Mouse (Mus musculus) limb, embryonic 14.5 days (tissue): ENCODE measurements at regions not wholly inside any gene's neighbourhood (a gene's known extent, or its start where the extent isn't known, plus 50 kb on each side); places are given as distances from the start of the nearest gene placed in this dataset.

Source experiments
- ATAC-seq: fragments of 200-750 bp; cut with Nextera tagmentation; 2 replicates; pipeline ENCODE4 v1.8.0; 2017; ENCODE audit warnings: low read depth, moderate number of reproducible peaks, moderate TSS enrichment; ENCODE audit not compliant: low FRiP score
- DNase-seq: peaks from one replicate; pipeline ENCODE4 v3.0.0-alpha.2; 2015; ENCODE audit warnings: low spot score
- H3K27ac ChIP-seq: fragments of 300-500 bp; sonication (generic); replicated peaks from 2 replicates; pipeline ENCODE4 v1.5.1; 2014; ENCODE audit warnings: low read depth, mild to moderate bottlenecking, low read length, moderate library complexity, mixed read lengths
- H3K27me3 ChIP-seq: fragments of 300-500 bp; sonication (generic); 2 replicates; pipeline ENCODE4 v1.6.1; 2014; ENCODE audit warnings: low read length, mixed read lengths; ENCODE audit not compliant: control insufficient read depth, insufficient read depth
- H3K36me3 ChIP-seq: fragments of 300-500 bp; sonication (generic); 2 replicates; pipeline ENCODE4 v1.6.1; 2014; ENCODE audit warnings: mild to moderate bottlenecking, low read length, moderate library complexity, mixed read lengths; ENCODE audit not compliant: control insufficient read depth, insufficient read depth
- H3K4me1 ChIP-seq: fragments of 300-500 bp; sonication (generic); 2 replicates; pipeline ENCODE4 v1.6.1; 2014; ENCODE audit warnings: antibody characterized with exemption, low read length, mixed read lengths; ENCODE audit not compliant: control insufficient read depth, insufficient read depth
- H3K4me2 ChIP-seq: fragments of 300-500 bp; sonication (generic); replicated peaks from 2 replicates; pipeline ENCODE4 v1.6.1; 2014; ENCODE audit warnings: low read depth, mild to moderate bottlenecking, low read length, moderate library complexity; ENCODE audit not compliant: severe bottlenecking
- H3K4me3 ChIP-seq: fragments of 300-500 bp; sonication (generic); replicated peaks from 2 replicates; pipeline ENCODE4 v1.5.1; 2014; ENCODE audit warnings: low read length
- H3K9ac ChIP-seq: fragments of 300-500 bp; sonication (generic); 2 replicates; pipeline ENCODE4 v1.6.1; 2014; ENCODE audit warnings: mild to moderate bottlenecking, low read depth, low read length, moderate library complexity; ENCODE audit not compliant: severe bottlenecking
- H3K9me3 ChIP-seq: fragments of 300-500 bp; sonication (generic); 2 replicates; pipeline ENCODE4 v1.6.1; 2016; ENCODE audit warnings: low read length; ENCODE audit not compliant: control insufficient read depth
- POLR2A ChIP-seq: fragments of 200-500 bp; IDR thresholded peaks from 2 replicates; pipeline ENCODE4 v1.8.0; 2012; ENCODE audit warnings: inconsistent platforms, mild to moderate bottlenecking, moderate library complexity, borderline replicate concordance; ENCODE audit not compliant: insufficient read depth, insufficient read length; ENCODE audit errors: extremely low read depth
- WGBS: fragments of 180-500 bp; shearing (Covaris S2); extraction: QIAGEN DNeasy Blood & Tissue Kit; methylation state at CpG from one replicate; pipeline ENCODE4 v1.1.7; 2014; 5-methylcytosine and 5-hydroxymethylcytosine counted together

DNA sequence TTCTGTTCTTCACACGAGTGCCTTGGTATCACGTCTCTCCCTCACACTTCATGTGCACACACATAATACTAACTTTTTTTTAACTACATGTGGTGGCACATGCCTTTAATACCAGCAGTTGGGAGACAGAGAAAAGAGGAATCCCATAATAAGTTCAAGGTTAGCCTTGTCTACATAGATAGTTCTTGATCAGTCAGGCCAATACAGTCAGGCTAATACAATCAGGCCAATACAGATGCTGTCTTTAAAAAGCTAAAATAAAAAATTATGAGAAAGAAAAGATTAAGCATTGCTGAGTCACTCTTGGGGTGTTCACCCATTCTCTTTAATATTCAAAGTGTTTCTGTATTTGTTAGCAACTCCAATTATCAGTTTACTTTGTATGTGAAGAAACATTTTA, 61.3 kb upstream of the Podxl start:
- Histone ChIP-seq H3K27me3 (no peaks in the 10 kb centered on the region), H3K27ac (no peak overlapping the region), H3K4me3 (no peak overlapping the region), H3K36me3 (no peaks in the 10 kb centered on the region), H3K9ac (no peak overlapping the region), H3K9me3 (no peaks in the 10 kb centered on the region), H3K4me1 (no peaks in the 10 kb centered on the region), H3K4me2 (no peak overlapping the region)
- TF ChIP-seq POLR2A, result no peak
- 74% methylated on average over 2 of the region's 2 CpGs for WGBS
- ATAC-seq (no peak), DNase-seq (no peak)

DNA sequence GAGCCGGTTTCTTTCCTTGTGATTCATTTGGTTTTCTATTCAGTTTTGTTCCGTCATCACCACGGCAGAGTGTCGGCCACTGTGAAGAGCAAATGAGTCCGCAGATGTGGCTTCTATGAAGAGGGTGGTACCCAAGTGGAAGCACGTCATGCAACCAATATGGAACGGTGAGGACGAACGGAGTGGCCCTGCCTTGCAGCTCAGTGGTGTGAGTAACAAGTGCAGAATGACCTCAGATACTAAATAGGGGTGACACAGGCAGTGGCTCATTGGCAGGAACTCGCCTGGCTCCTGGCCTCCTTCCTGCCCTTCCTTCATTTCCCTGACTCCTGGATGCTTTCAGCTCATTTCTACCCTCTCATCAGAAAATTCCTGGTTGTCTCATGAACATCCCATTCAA, 60.6 kb upstream of the Podxl start:
- 83% methylated on average over 10 of the region's 10 CpGs for WGBS
- TF ChIP-seq POLR2A, result no peak
- no peaks in the 10 kb centered on the region for H3K4me1 ChIP-seq
- no peak overlapping the region for H3K4me2 ChIP-seq
- no peak overlapping the region for H3K27ac ChIP-seq
- ATAC-seq (no peak), DNase-seq (no peak)
- no peaks in the 10 kb centered on the region for H3K9me3 ChIP-seq
- no peak overlapping the region for H3K4me3 ChIP-seq
- no peak overlapping the region for H3K9ac ChIP-seq
- no peaks in the 10 kb centered on the region for H3K27me3 ChIP-seq
- H3K36me3 ChIP-seq, result no peaks in the 10 kb centered on the region

DNA sequence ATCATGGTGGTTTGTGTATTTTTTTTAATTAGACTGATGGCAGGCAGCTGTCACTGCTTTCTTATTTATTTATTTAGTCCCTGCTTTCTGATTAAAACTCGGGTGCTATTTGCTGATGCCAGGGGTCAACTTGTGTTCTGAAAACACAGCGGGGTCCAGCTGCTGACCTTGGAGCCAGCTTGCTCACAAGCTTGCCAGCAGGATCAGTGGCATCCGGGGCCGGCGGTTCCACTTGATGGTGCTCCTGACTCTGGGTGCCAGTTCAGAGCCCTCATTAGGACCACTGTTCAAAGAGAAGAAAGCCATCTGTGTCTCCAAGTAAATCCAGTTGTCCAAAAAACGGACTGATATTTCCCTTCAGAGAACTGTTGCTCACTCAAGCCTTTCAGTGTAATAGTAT, 57.2 kb upstream of the Podxl start:
- no peak for TF ChIP-seq POLR2A
- no peaks in the 10 kb centered on the region for H3K9me3 ChIP-seq
- DNase-seq (no peak), ATAC-seq (no peak)
- H3K9ac ChIP-seq, result no peak overlapping the region
- 71% methylated on average over 6 of the region's 6 CpGs for WGBS
- H3K4me1 ChIP-seq, result no peaks in the 10 kb centered on the region
- H3K27me3 ChIP-seq, result no peaks in the 10 kb centered on the region
- no peak overlapping the region for H3K4me3 ChIP-seq
- no peak overlapping the region for H3K27ac ChIP-seq
- H3K36me3 ChIP-seq, result no peaks in the 10 kb centered on the region
- H3K4me2 ChIP-seq, result no peak overlapping the region

DNA sequence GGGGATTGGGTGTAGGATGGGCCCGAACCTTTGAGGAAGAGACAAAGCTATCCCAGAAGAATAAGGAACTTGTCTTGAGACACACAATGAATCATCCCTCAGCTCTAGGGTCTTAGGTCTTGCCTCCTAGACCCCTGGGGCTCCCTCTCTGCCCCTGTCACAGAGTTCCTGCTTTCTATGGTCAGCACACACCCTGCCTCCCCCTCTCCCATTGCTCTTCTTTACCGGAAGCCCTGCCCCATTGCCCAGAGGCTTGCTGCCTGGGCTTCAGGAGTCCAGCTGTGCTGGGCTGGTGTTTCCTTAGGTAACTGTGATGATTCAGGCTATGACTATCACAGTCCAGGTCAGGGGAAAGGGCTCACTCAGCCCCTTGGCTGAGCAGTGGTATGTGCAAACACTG, 55.1 kb upstream of the Podxl start:
- no peaks in the 10 kb centered on the region for H3K4me1 ChIP-seq
- H3K4me2 ChIP-seq, result no peak overlapping the region
- ATAC-seq, result no peak
- H3K27me3 ChIP-seq, result no peaks in the 10 kb centered on the region
- H3K9ac ChIP-seq, result no peak overlapping the region
- H3K4me3 ChIP-seq, result no peak overlapping the region
- no peak for TF ChIP-seq POLR2A
- H3K27ac ChIP-seq, result no peak overlapping the region
- no peaks in the 10 kb centered on the region for H3K9me3 ChIP-seq
- 72% methylated on average over 2 of the region's 2 CpGs for WGBS
- no peak for DNase-seq
- no peaks in the 10 kb centered on the region for H3K36me3 ChIP-seq

DNA sequence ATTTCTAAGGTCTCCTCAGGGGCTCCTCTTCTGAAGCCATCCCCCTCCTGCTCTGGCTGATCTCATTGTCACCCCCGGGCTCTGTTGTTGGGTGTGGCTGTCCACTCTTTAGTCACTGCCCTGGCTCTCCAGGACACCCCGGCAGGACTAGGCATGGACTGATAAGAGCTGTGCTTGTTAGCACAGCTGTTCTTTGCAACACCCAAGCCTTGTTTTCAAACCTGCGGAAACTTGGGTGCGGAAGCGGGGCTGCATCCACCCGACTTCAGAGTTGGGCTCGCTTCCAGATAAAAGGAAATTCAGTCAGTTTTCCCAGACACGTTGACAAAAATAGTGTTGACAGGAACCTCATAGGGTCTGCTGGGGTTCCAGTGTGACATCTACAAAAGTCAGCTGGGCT, 53.6 kb upstream of the Podxl start:
- Histone ChIP-seq H3K27ac (no peak overlapping the region), H3K4me1 (no peaks in the 10 kb centered on the region), H3K4me2 (no peak overlapping the region), H3K27me3 (no peaks in the 10 kb centered on the region), H3K36me3 (no peaks in the 10 kb centered on the region), H3K9me3 (no peaks in the 10 kb centered on the region), H3K9ac (no peak overlapping the region), H3K4me3 (no peak overlapping the region)
- TF ChIP-seq POLR2A, result no peak
- DNase-seq (no peak), ATAC-seq (no peak)
- WGBS, result 78% methylated on average over 8 of the region's 8 CpGs

DNA sequence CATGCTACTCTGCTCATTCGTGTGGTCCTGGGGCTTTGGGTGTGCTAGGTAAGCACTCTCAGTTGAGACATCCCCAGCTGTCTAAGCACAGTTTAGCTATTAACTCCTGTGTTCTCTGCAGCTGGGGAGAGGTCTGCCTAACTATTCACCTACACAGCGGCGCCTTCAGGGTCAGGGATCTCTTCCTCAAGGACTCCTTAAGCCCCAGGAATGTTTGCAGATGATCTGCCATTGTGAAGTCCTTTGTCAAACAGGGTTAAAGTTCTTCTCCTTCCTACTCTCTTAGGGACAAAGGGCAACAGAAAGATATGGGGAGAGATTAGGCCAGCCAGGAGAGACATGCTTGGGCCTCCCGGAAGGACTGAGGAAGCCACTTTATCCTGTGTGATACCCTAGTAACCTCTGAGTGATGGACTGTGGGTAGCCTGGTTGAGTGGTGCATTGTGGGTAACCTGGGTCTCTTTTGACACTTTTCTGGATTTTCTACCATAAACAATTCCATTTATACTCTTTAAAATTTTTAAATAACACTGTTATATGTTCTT, 51.7 kb upstream of the Podxl start:
- DNase-seq (no peak), ATAC-seq (no peak)
- Histone ChIP-seq H3K9ac (no peak overlapping the region), H3K36me3 (no peaks in the 10 kb centered on the region), H3K27ac (no peak overlapping the region), H3K4me2 (no peak overlapping the region), H3K9me3 (no peaks in the 10 kb centered on the region), H3K4me1 (no peaks in the 10 kb centered on the region), H3K4me3 (no peak overlapping the region), H3K27me3 (no peaks in the 10 kb centered on the region)
- no peak for TF ChIP-seq POLR2A
- WGBS, result 89% methylated on average over 4 of the region's 4 CpGs
